In genomic region chr7:65319047-65319725, GRCm38 (mm10) we compare ENCODE assay signal across 9 mouse cellular contexts.
DNase-seq lines count a peak whose midpoint lies in the region; ATAC-seq and TF ChIP-seq lines count a peak whose summit lies in the region.
"Had no signal": no experiment of that assay in that cellular context is flagged by ENCODE, and none has a peak within 500 bp of the region (broad histone marks: within the 10 kb centered on the region; RNA-seq: fewer than 3 reads in every experiment).

No protein-coding gene starts in this region.

- intact Hi-C loops in left cerebral cortex, postnatal 14 days (cut with DNase I): loop anchor here (5.0 kb wide), 3 partner anchors 183 to 323 kb away; partner anchors contain the start of gene Tarsl2

- no peak for TF ChIP-seq POLR2A in thymus, adult 2 months (IDR thresholded peaks at IDR 0.05; ENCODE audit: control insufficient read depth, extremely low read depth, insufficient read depth, low read length, poor library complexity)

- no peaks in the 10 kb centered on the region for H3K27me3 ChIP-seq in thymus, adult 2 months (ENCODE audit: control insufficient read depth, insufficient read depth, low read length)
- no peaks in the 10 kb centered on the region for H3K27me3 ChIP-seq in forebrain, embryonic 14.5 days (replicated peaks; ENCODE audit: control insufficient read depth, insufficient read depth, low read length)
- H3K27me3 ChIP-seq in intestine, embryonic 14.5 days (replicated peaks; ENCODE audit: control insufficient read depth, insufficient read depth, low read length): no peaks in the 10 kb centered on the region
- H3K27me3 ChIP-seq in midbrain, embryonic 14.5 days (ENCODE audit: control insufficient read depth, insufficient read depth, low read length): no peaks in the 10 kb centered on the region
- no peaks in the 10 kb centered on the region for H3K27me3 ChIP-seq in stomach, embryonic 15.5 days (replicated peaks)
- H3K27me3 ChIP-seq: embryonic facial prominence, embryonic 12.5 days had no signal

- TF ChIP-seq CTCF in thymus, adult 2 months (IDR thresholded peaks at IDR 0.05; ENCODE audit: borderline replicate concordance, control insufficient read depth, extremely low read depth, insufficient read depth, low read length, poor library complexity): no peak

- no peaks in the 10 kb centered on the region for H3K4me1 ChIP-seq in thymus, adult 2 months (replicated peaks; ENCODE audit: control insufficient read depth, insufficient read depth, low read length)
- H3K4me1 ChIP-seq in forebrain, embryonic 14.5 days (ENCODE audit: control insufficient read depth, insufficient read depth, low read length): no peaks in the 10 kb centered on the region
- no peaks in the 10 kb centered on the region for H3K4me1 ChIP-seq in intestine, embryonic 14.5 days (replicated peaks; ENCODE audit: control insufficient read depth, insufficient read depth, low read length)
- no peaks in the 10 kb centered on the region for H3K4me1 ChIP-seq in midbrain, embryonic 14.5 days (ENCODE audit: control insufficient read depth, insufficient read depth, low read length)
- no peaks in the 10 kb centered on the region for H3K4me1 ChIP-seq in stomach, embryonic 15.5 days
- H3K4me1 ChIP-seq: embryonic facial prominence, embryonic 12.5 days had no signal

- peak; percentile 30 for DNase-seq in thymus, adult 2 months
- DNase-seq in thymus, adult 18-20 months: no peak
- peak; percentile 28 for DNase-seq in cerebellum, adult 11-12 months
- peak; percentile 88 for DNase-seq in forebrain, embryonic 14.5 days (ENCODE audit: low spot score)
- peak; percentile 89 for DNase-seq in intestine, embryonic 14.5 days (ENCODE audit: low spot score)
- peak; percentile 65 to 83 for DNase-seq in left cerebral cortex, postnatal 14 days (ENCODE audit: low spot score in 2 of 2)
- peak; percentile 92 for DNase-seq in midbrain, embryonic 14.5 days

- no peaks in the 10 kb centered on the region for H3K36me3 ChIP-seq in thymus, adult 2 months (ENCODE audit: control insufficient read depth, insufficient read depth, low read length)
- peaks cover 38% of the 10 kb centered on the region for H3K36me3 ChIP-seq in forebrain, embryonic 14.5 days (ENCODE audit: control insufficient read depth, insufficient read depth, low read length)
- peaks cover 64% of the 10 kb centered on the region for H3K36me3 ChIP-seq in intestine, embryonic 14.5 days (ENCODE audit: control insufficient read depth, insufficient read depth, low read length)
- H3K36me3 ChIP-seq in midbrain, embryonic 14.5 days (ENCODE audit: control insufficient read depth, insufficient read depth, low read length): peaks cover 30% of the 10 kb centered on the region
- peaks cover 14% of the 10 kb centered on the region; the same call in 1 of the 2 replicates for H3K36me3 ChIP-seq in stomach, embryonic 15.5 days

- H3K27ac ChIP-seq in thymus, adult 2 months (ENCODE audit: control insufficient read depth, insufficient read depth, low read length): no peak overlapping the region
- H3K27ac ChIP-seq in forebrain, embryonic 14.5 days (ENCODE audit: low read depth, low read length): no peak overlapping the region
- H3K27ac ChIP-seq in intestine, embryonic 14.5 days (ENCODE audit: low read depth): no peak overlapping the region
- H3K27ac ChIP-seq in midbrain, embryonic 14.5 days (replicated peaks; ENCODE audit: low read depth, low read length): no peak overlapping the region
- no peak overlapping the region for H3K27ac ChIP-seq in stomach, embryonic 15.5 days
- H3K27ac ChIP-seq: embryonic facial prominence, embryonic 12.5 days had no signal

- no peaks in the 10 kb centered on the region for H3K9me3 ChIP-seq in forebrain, embryonic 14.5 days (replicated peaks; ENCODE audit: control insufficient read depth, low read length)
- no peaks in the 10 kb centered on the region for H3K9me3 ChIP-seq in intestine, embryonic 14.5 days (ENCODE audit: control insufficient read depth, low read length)
- H3K9me3 ChIP-seq in midbrain, embryonic 14.5 days (ENCODE audit: control insufficient read depth, low read length): no peaks in the 10 kb centered on the region
- H3K9me3 ChIP-seq in stomach, embryonic 15.5 days: no peaks in the 10 kb centered on the region
- H3K9me3 ChIP-seq: embryonic facial prominence, embryonic 12.5 days had no signal

- H3K9ac ChIP-seq in forebrain, embryonic 14.5 days (ENCODE audit: low read length): no peak overlapping the region
- no peak overlapping the region for H3K9ac ChIP-seq in intestine, embryonic 14.5 days (ENCODE audit: low read length)
- H3K9ac ChIP-seq in midbrain, embryonic 14.5 days (replicated peaks; ENCODE audit: low read length): no peak overlapping the region
- H3K9ac ChIP-seq in stomach, embryonic 15.5 days: no peak overlapping the region
- H3K9ac ChIP-seq: embryonic facial prominence, embryonic 12.5 days had no signal

- H3K4me3 ChIP-seq in thymus, adult 2 months (ENCODE audit: control insufficient read depth, insufficient read depth, low read length): no peak overlapping the region
- no peak overlapping the region for H3K4me3 ChIP-seq in forebrain, embryonic 14.5 days (ENCODE audit: low read depth, low read length)
- no peak overlapping the region for H3K4me3 ChIP-seq in intestine, embryonic 14.5 days (ENCODE audit: low read depth, low read length)
- H3K4me3 ChIP-seq in midbrain, embryonic 14.5 days (replicated peaks; ENCODE audit: low read depth, low read length): no peak overlapping the region
- H3K4me3 ChIP-seq in stomach, embryonic 15.5 days (replicated peaks): no peak overlapping the region
- H3K4me3 ChIP-seq: embryonic facial prominence, embryonic 12.5 days had no signal

- 61% methylated on average over 5 of the region's 5 CpGs for WGBS in thymus, adult 2 months
- WGBS in forebrain, embryonic 14.5 days: 69% methylated on average over 5 of the region's 5 CpGs
- 68% methylated on average over 5 of the region's 5 CpGs for WGBS in intestine, embryonic 14.5 days
- 70% methylated on average over 5 of the region's 5 CpGs for WGBS in midbrain, embryonic 14.5 days
- 71% methylated on average over 5 of the region's 5 CpGs for WGBS in stomach, embryonic 15.5 days

- peak; percentile 87 for ATAC-seq in forebrain, embryonic 14.5 days
- ATAC-seq in intestine, embryonic 14.5 days (replicated peaks; ENCODE audit: low FRiP score, low TSS enrichment, low read depth): peak; percentile 67; the same call in 1 of the 2 replicates
- ATAC-seq in midbrain, embryonic 14.5 days (ENCODE audit: low FRiP score, low TSS enrichment): peak; percentile 67
- peak; percentile 53; the same call in 1 of the 2 replicates for ATAC-seq in stomach, embryonic 15.5 days (ENCODE audit: insufficient read depth, low FRiP score, low read depth)

- no peak overlapping the region for H3K4me2 ChIP-seq in forebrain, embryonic 14.5 days (ENCODE audit: low read length)
- no peak overlapping the region for H3K4me2 ChIP-seq in intestine, embryonic 14.5 days (ENCODE audit: low read length)
- H3K4me2 ChIP-seq in midbrain, embryonic 14.5 days (ENCODE audit: low read length): no peak overlapping the region
- H3K4me2 ChIP-seq in stomach, embryonic 15.5 days: no peak overlapping the region
- H3K4me2 ChIP-seq: embryonic facial prominence, embryonic 12.5 days had no signal

Comparison
In these comparisons a context has a peak if more than half of its experiments do, and no peak if none do; other contexts are left out.
1. DNase-seq: peak in thymus, adult 2 months (single experiment), cerebellum, adult 11-12 months (single experiment), forebrain, embryonic 14.5 days (single experiment), intestine, embryonic 14.5 days (single experiment), left cerebral cortex, postnatal 14 days (2 of 2) and midbrain, embryonic 14.5 days (single experiment); none in thymus, adult 18-20 months (0 of 2).
2. Peak in every context shown above with its lines, with median percentiles within 50 percentile points of each other: ATAC-seq.